Mouse (Mus musculus) myocyte (in vitro differentiated cells): ENCODE results near the gene Ttll8.

Experiments
- E2F4 ChIP-seq: IDR thresholded peaks from one replicate; pipeline ENCODE4 v1.6.1; 2011; ENCODE audit warnings: mild to moderate bottlenecking, control low read depth, moderate library complexity; ENCODE audit not compliant: insufficient read depth
- MAX ChIP-seq: IDR thresholded peaks from one replicate; pipeline ENCODE4 v1.6.1; 2011; ENCODE audit warnings: low read depth, mild to moderate bottlenecking, control low read depth
- POLR2A ChIP-seq: IDR thresholded peaks from one replicate; pipeline ENCODE4 v1.6.1; 2011; ENCODE audit warnings: low read depth, mild to moderate bottlenecking, control low read depth, moderate library complexity; ENCODE audit not compliant: insufficient read length
- POLR2AphosphoS2 ChIP-seq: IDR thresholded peaks from one replicate; pipeline ENCODE4 v1.6.1; 2011; ENCODE audit warnings: low read depth, control low read depth; ENCODE audit not compliant: insufficient read length
- SRF ChIP-seq: IDR thresholded peaks from one replicate; pipeline ENCODE4 v1.6.1; 2011; ENCODE audit warnings: low read depth; ENCODE audit not compliant: control insufficient read depth, insufficient read length
- USF1 ChIP-seq: IDR thresholded peaks from one replicate; pipeline ENCODE4 v1.6.1; 2011; ENCODE audit warnings: low read depth, mild to moderate bottlenecking, control low read depth, moderate library complexity

- TF ChIP-seq SRF (no peak), POLR2AphosphoS2 (no peak), E2F4 (no peak), POLR2A (no peak), MAX (no peak), USF1 (no peak)
Observed at GRCm38 (mm10) chr15:88854119-88854968, 99.9 kb downstream of the Ttll8 start.
